Mouse (Mus musculus): ENCODE results near the gene Asprv1. TPM values are rescaled to one million over a fixed set of nuclear protein-coding genes. Genes with fewer than 3 reads are reported as not detected.

Asprv1 gene
- 3.8 and 4.6 TPM in 2 replicates for polyA plus RNA-seq (2015; fragmentation: Nextera tagmentation; extraction: Ambion mirVana)

DNA sequence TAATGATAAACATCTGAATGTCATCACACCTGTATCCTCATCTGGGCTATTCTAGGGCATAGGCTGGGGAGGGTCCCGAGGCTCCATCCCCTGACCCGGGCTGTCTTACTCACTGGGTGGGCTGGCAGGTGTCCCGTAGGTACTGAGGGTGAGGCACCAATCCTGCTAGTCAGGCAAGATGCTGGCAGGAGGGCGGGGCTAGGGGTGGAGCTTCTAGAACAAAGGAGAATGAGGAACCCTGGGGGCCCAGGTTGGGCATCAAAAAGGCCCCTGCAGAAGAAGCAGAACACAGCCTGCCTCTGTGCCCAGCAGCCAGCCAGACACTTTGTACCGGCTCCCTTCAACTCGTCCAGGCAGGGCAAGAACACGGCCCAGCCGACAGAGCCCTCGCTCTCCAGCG is at the start of gene Asprv1:
Gene Asprv1 (plus strand): TSS at position 219 of the 400 bp plus-strand sequence.
- Histone ChIP-seq H3K4me1 (peaks cover 32% of the 10 kb centered on the region), H3K4me3 (no peak within 1 kb of the TSS), H3K9me3 (no peaks in the 10 kb centered on the region), H3K4me2 (replicated peaks) (no peak within 1 kb of the TSS), H3K27ac (no peak within 1 kb of the TSS), H3K9ac (no peak within 1 kb of the TSS), H3K36me3 (no peaks in the 10 kb centered on the region), H3K27me3 (peaks cover 35% of the 10 kb centered on the region)
- no peak for ATAC-seq (ENCODE audit: low FRiP score, low read depth)
- 51% methylated on average over 10 of the region's 10 CpGs for WGBS

- Histone ChIP-seq H3K4me3 (no peak overlapping the region), H3K27me3 (no peaks in the 10 kb centered on the region), H3K4me1 (peaks cover 12% of the 10 kb centered on the region), H3K4me2 (replicated peaks) (no peak overlapping the region), H3K27ac (no peak overlapping the region), H3K9me3 (no peaks in the 10 kb centered on the region), H3K9ac (no peak overlapping the region), H3K36me3 (no peaks in the 10 kb centered on the region)
- no peak for ATAC-seq (ENCODE audit: low FRiP score, low read depth)
- 73% methylated on average over 2 of the region's 2 CpGs for WGBS
Measured at GRCm38 (mm10) chr6:86578396-86578795, 49.6 kb upstream of the Asprv1 start.

- Histone ChIP-seq H3K36me3 (no peaks in the 10 kb centered on the region), H3K9ac (no peak overlapping the region), H3K9me3 (no peaks in the 10 kb centered on the region), H3K4me1 (peaks cover 17% of the 10 kb centered on the region), H3K4me3 (no peak overlapping the region), H3K27ac (no peak overlapping the region), H3K4me2 (replicated peaks) (no peak overlapping the region), H3K27me3 (no peaks in the 10 kb centered on the region)
- no peak for ATAC-seq (ENCODE audit: low FRiP score, low read depth)
- WGBS, result 52% methylated on average over 2 of the region's 2 CpGs
Measured at GRCm38 (mm10) chr6:86579066-86579784, 48.7 kb upstream of the Asprv1 start.

- no peak for ATAC-seq (ENCODE audit: low FRiP score, low read depth)
- Histone ChIP-seq H3K9me3 (no peaks in the 10 kb centered on the region), H3K4me1 (peaks cover 24% of the 10 kb centered on the region), H3K36me3 (no peaks in the 10 kb centered on the region), H3K4me3 (no peak overlapping the region), H3K27ac (no peak overlapping the region), H3K27me3 (no peaks in the 10 kb centered on the region), H3K4me2 (replicated peaks) (no peak overlapping the region), H3K9ac (no peak overlapping the region)
- WGBS, result 81% methylated on average over 3 of the region's 3 CpGs
Measured at GRCm38 (mm10) chr6:86579926-86580325, 48.0 kb upstream of the Asprv1 start.

GRCm38 (mm10) chr6:86583141-86583540 is 44.8 kb upstream of the Asprv1 start:
- H3K9ac ChIP-seq, result no peak overlapping the region
- H3K27me3 ChIP-seq, result no peaks in the 10 kb centered on the region
- no peak overlapping the region for H3K27ac ChIP-seq
- ATAC-seq (ENCODE audit: low FRiP score, low read depth), result no peak
- 91% methylated on average over 3 of the region's 3 CpGs for WGBS
- H3K4me3 ChIP-seq, result no peak overlapping the region
- H3K4me2 ChIP-seq (replicated peaks), result no peak overlapping the region
- no peaks in the 10 kb centered on the region for H3K36me3 ChIP-seq
- peaks cover 35% of the 10 kb centered on the region for H3K4me1 ChIP-seq
- no peaks in the 10 kb centered on the region for H3K9me3 ChIP-seq

GRCm38 (mm10) chr6:86583601-86584215 is 44.3 kb upstream of the Asprv1 start:
- Histone ChIP-seq H3K4me3 (no peak overlapping the region), H3K36me3 (no peaks in the 10 kb centered on the region), H3K27me3 (no peaks in the 10 kb centered on the region), H3K9me3 (no peaks in the 10 kb centered on the region), H3K4me2 (replicated peaks) (no peak overlapping the region), H3K27ac (peak overlapping the region; percentile 83; the same call in 1 of the 2 replicates), H3K9ac (0 out of 2 replicates have a peak overlapping the region, but pooled peaks have one; percentile 63), H3K4me1 (peaks cover 30% of the 10 kb centered on the region)
- ATAC-seq (ENCODE audit: low FRiP score, low read depth), result no peak
- 75% methylated on average over 8 of the region's 8 CpGs for WGBS

DNA sequence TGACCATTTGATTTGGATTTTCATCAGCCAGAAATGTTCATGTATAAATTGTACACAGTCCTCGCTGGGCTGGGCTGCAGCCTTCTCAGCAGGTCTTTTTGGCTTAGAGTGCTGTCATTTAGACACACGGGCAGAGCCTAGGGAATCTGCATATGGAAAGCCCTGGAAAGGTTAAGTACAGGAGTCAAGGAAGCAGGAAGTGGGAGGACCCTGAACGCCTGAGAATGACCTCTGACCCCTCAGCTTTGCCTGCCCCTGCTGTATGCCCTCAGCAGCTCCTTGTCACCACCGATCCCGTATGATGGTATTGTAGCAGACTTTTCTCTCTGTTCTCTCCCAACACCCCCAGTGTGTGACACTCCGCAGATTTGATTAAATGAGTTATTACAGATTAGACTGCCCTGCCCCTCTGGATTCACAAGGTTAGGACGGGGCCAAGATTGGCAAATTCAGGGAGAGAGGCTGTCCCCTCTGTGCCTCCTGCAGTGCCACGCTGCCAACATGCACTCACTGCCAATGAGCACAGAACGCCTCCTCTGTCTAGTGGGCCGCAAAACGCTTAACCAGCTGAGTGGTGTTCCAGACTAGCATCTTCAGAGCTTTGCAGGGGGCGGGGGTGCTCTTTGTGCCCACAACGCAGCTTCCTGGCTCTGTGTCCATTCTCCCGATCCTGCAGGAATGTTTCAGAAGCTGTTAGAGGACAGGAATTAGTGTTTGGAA is 43.5 kb upstream of the Asprv1 start:
- Histone ChIP-seq H3K27me3 (no peaks in the 10 kb centered on the region), H3K36me3 (no peaks in the 10 kb centered on the region), H3K9ac (peak overlapping the region; percentile 63), H3K4me3 (peak overlapping the region; percentile 32), H3K27ac (peak overlapping the region; percentile 83), H3K4me1 (peaks cover 29% of the 10 kb centered on the region), H3K4me2 (replicated peaks) (peak overlapping the region; percentile 65), H3K9me3 (no peaks in the 10 kb centered on the region)
- ATAC-seq (ENCODE audit: low FRiP score, low read depth), result peak; percentile 28
- WGBS, result 31% methylated on average over 14 of the region's 14 CpGs

GRCm38 (mm10) chr6:86585070-86585600 is 42.8 kb upstream of the Asprv1 start:
- H3K9me3 ChIP-seq, result 0 out of 2 replicates have a peak, but pooled peaks cover 5% of the 10 kb centered on the region
- peak overlapping the region; percentile 32 for H3K4me3 ChIP-seq
- H3K36me3 ChIP-seq, result no peaks in the 10 kb centered on the region
- peak overlapping the region; percentile 65 for H3K4me2 ChIP-seq (replicated peaks)
- ATAC-seq (ENCODE audit: low FRiP score, low read depth), result peak; percentile 80
- peak overlapping the region; percentile 63 for H3K9ac ChIP-seq
- WGBS, result 7% methylated on average over 16 of the region's 16 CpGs
- no peaks in the 10 kb centered on the region for H3K27me3 ChIP-seq
- peak overlapping the region; percentile 83 for H3K27ac ChIP-seq
- H3K4me1 ChIP-seq, result peaks cover 28% of the 10 kb centered on the region

- 74% methylated on average over 5 of the region's 5 CpGs for WGBS
- Histone ChIP-seq H3K4me2 (replicated peaks) (no peak overlapping the region), H3K36me3 (no peaks in the 10 kb centered on the region), H3K4me3 (no peak overlapping the region), H3K27me3 (no peaks in the 10 kb centered on the region), H3K27ac (no peak overlapping the region), H3K9ac (no peak overlapping the region), H3K9me3 (0 out of 2 replicates have a peak, but pooled peaks cover 5% of the 10 kb centered on the region), H3K4me1 (peaks cover 23% of the 10 kb centered on the region)
- ATAC-seq (ENCODE audit: low FRiP score, low read depth), result no peak
Measured at GRCm38 (mm10) chr6:86586070-86586469, 41.9 kb upstream of the Asprv1 start.

DNA sequence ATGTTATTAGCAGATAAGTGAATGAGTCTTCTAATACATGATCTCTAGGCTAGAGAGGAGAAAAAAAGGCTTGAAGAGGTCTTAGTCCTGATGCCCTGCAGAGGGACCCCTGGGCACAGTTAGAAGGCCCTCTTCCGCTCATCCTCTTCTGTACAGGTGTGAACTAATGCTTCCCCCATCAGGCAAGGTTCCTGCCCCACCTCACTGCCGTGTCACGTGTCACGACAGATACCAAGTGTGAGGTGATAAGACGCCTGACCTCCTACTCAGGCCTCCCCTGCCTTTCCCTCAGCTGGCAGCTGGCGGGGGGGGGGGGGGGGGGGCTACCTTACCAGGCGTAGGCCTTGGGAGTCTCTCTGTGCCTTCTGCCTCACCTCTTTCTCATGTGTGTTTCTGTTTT is 39.5 kb upstream of the Asprv1 start:
- Histone ChIP-seq H3K36me3 (no peaks in the 10 kb centered on the region), H3K4me2 (replicated peaks) (no peak overlapping the region), H3K4me1 (peaks cover 23% of the 10 kb centered on the region), H3K9me3 (0 out of 2 replicates have a peak, but pooled peaks cover 5% of the 10 kb centered on the region), H3K4me3 (no peak overlapping the region), H3K27ac (no peak overlapping the region), H3K27me3 (no peaks in the 10 kb centered on the region), H3K9ac (no peak overlapping the region)
- no peak for ATAC-seq (ENCODE audit: low FRiP score, low read depth)
- WGBS, result 50% methylated on average over 7 of the region's 7 CpGs

DNA sequence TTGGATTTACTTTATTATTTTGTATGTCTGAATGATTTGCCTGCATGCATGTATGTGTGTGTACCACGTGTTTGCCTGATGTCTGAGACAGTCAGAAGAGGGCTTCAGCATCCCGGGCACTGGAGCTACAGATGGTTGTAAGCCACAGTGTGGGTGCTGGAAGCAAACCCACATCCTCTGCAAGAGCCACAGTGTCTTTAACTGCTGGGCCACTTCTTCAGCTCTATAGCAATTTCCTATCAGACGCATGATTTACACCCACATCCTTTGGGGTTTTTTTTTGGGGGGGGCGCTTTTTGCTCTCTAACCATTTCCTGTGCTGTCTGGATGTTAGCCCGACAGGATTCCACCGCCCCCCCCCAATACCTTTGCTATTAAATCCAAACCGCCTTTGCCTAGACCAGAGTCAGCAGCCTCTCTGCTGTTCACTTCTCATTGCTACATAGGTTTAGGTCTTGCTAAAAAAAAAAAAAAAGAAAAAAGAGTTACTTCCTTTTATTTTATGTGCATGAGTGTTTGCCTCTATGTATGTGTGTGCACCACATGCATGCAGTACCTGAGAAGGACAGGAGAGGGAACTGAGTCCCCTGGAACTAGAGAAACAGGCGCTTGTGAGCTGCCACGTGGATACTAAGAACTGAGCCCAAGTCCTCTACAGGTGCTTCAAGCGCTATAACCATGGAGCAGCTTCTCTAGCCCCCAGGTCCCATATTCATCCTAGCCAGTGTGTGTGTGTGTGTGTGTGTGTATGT is 34.6 kb upstream of the Asprv1 start:
- WGBS, result 85% methylated on average over 10 of the region's 10 CpGs
- H3K27ac ChIP-seq, result no peak overlapping the region
- H3K36me3 ChIP-seq, result no peaks in the 10 kb centered on the region
- ATAC-seq (ENCODE audit: low FRiP score, low read depth), result no peak
- H3K4me2 ChIP-seq (replicated peaks), result no peak overlapping the region
- H3K9ac ChIP-seq, result no peak overlapping the region
- H3K27me3 ChIP-seq, result 0 out of 2 replicates have a peak, but pooled peaks cover 3% of the 10 kb centered on the region
- 0 out of 2 replicates have a peak, but pooled peaks cover 5% of the 10 kb centered on the region for H3K9me3 ChIP-seq
- H3K4me1 ChIP-seq, result no peaks in the 10 kb centered on the region
- no peak overlapping the region for H3K4me3 ChIP-seq
